Mouse (Mus musculus) embryonic facial prominence, embryonic 11.5 days (tissue): ENCODE data around the gene Pold1. TPM values are rescaled to one million over a fixed set of nuclear protein-coding genes. Genes with fewer than 3 reads are reported as not detected.

Experiments used
- ATAC-seq: fragments of 200-750 bp; cut with Nextera tagmentation; replicated peaks from 2 replicates; pipeline ENCODE4 v1.8.0; 2017; ENCODE audit warnings: low read depth; ENCODE audit not compliant: insufficient number of reproducible peaks, low FRiP score, low TSS enrichment
- DNase-seq: peaks from one replicate; pipeline ENCODE4 v3.0.0-alpha.2; 2015; ENCODE audit warnings: low spot score
- H3K27ac ChIP-seq: fragments of 300-500 bp; sonication (generic); replicated peaks from 2 replicates; pipeline ENCODE4 v1.5.1; 2014; ENCODE audit warnings: mild to moderate bottlenecking, low read depth, low read length, control low read depth
- H3K27me3 ChIP-seq: fragments of 300-500 bp; sonication (generic); 2 replicates; pipeline ENCODE4 v1.6.1; 2014; ENCODE audit warnings: mild to moderate bottlenecking, low read length, moderate library complexity, mixed read lengths; ENCODE audit not compliant: control insufficient read depth, insufficient read depth
- H3K36me3 ChIP-seq: fragments of 300-500 bp; sonication (generic); replicated peaks from 2 replicates; pipeline ENCODE4 v1.6.1; 2014; ENCODE audit warnings: low read depth, mild to moderate bottlenecking, low read length, moderate library complexity, mixed read lengths; ENCODE audit not compliant: control insufficient read depth, insufficient read depth
- H3K4me1 ChIP-seq: fragments of 300-500 bp; sonication (generic); 2 replicates; pipeline ENCODE4 v1.6.1; 2014; ENCODE audit warnings: low read length, mixed read lengths; ENCODE audit not compliant: control insufficient read depth, insufficient read depth
- H3K4me2 ChIP-seq: fragments of 300-500 bp; sonication (generic); 2 replicates; pipeline ENCODE4 v1.6.1; 2014; ENCODE audit warnings: low read depth, mild to moderate bottlenecking, control low read depth, low read length, moderate library complexity
- H3K4me3 ChIP-seq: fragments of 300-500 bp; sonication (generic); 2 replicates; pipeline ENCODE4 v1.5.1; 2014; ENCODE audit warnings: low read depth, low read length, control low read depth
- H3K9ac ChIP-seq: fragments of 300-500 bp; sonication (generic); replicated peaks from 2 replicates; pipeline ENCODE4 v1.6.1; 2014; ENCODE audit warnings: mild to moderate bottlenecking, control low read depth, low read length
- H3K9me3 ChIP-seq: fragments of 300-500 bp; sonication (generic); replicated peaks from 2 replicates; pipeline ENCODE4 v1.6.1; 2016; ENCODE audit warnings: mild to moderate bottlenecking, low read length, inconsistent platforms, mixed read lengths; ENCODE audit not compliant: control insufficient read depth
- WGBS: fragments of 180-500 bp; shearing (Covaris S2); extraction: QIAGEN DNeasy Blood & Tissue Kit; methylation state at CpG from one replicate; pipeline ENCODE4 v1.1.7; 2014; 5-methylcytosine and 5-hydroxymethylcytosine counted together
- polyA plus RNA-seq: library from polyadenylated mRNA; unstranded; fragments of >200 nt; fragmentation: Nextera tagmentation; extraction: Ambion mirVana; gene quantifications from 2 replicates; pipeline ENCODE4 v1.2.1, GENCODE M21; 2014

The Pold1 gene
- polyA plus RNA-seq, 1 experiment from 2014 or later = 56.3 TPM

- no peak overlapping the region; the same call in 1 of the 2 replicates for H3K9ac ChIP-seq
- no peaks in the 10 kb centered on the region for H3K27me3 ChIP-seq
- no peaks in the 10 kb centered on the region; the same call in 1 of the 2 replicates for H3K4me1 ChIP-seq
- DNase-seq (no peak), ATAC-seq (no peak)
- 89% methylated on average over 7 of the region's 7 CpGs for WGBS
- H3K36me3 ChIP-seq = peaks cover 2% of the 10 kb centered on the region; the same call in 1 of the 2 replicates
- no peak overlapping the region; the same call in 1 of the 2 replicates for H3K4me3 ChIP-seq
- no peak overlapping the region for H3K27ac ChIP-seq
- H3K4me2 ChIP-seq = peak overlapping the region; percentile 90; the same call in 1 of the 2 replicates
- H3K9me3 ChIP-seq = no peaks in the 10 kb centered on the region
Measured at GRCm38 (mm10) chr7:44495086-44495485, 53.6 kb downstream of the Pold1 start.

- DNase-seq = no peak
- ATAC-seq = no peak
- Histone ChIP-seq H3K9ac (no peak overlapping the region), H3K36me3 (peaks cover 2% of the 10 kb centered on the region; the same call in 1 of the 2 replicates), H3K27me3 (no peaks in the 10 kb centered on the region), H3K27ac (no peak overlapping the region), H3K4me2 (no peak overlapping the region), H3K9me3 (no peaks in the 10 kb centered on the region), H3K4me1 (no peaks in the 10 kb centered on the region; the same call in 1 of the 2 replicates), H3K4me3 (no peak overlapping the region)
- WGBS = 94% methylated on average over 12 of the region's 12 CpGs
Measured at GRCm38 (mm10) chr7:44494681-44495080, 54.0 kb downstream of the Pold1 start.

GRCm38 (mm10) chr7:44492166-44492826, 56.4 kb downstream of the Pold1 start:
- no peak overlapping the region for H3K4me2 ChIP-seq
- ATAC-seq = no peak
- WGBS = 93% methylated on average over 21 of the region's 21 CpGs

GRCm38 (mm10) chr7:44491391-44491790, 57.3 kb downstream of the Pold1 start:
- H3K36me3 ChIP-seq = peaks cover 2% of the 10 kb centered on the region; the same call in 1 of the 2 replicates
- H3K4me2 ChIP-seq = no peak overlapping the region
- no peaks in the 10 kb centered on the region for H3K27me3 ChIP-seq
- no peak overlapping the region for H3K27ac ChIP-seq
- no peaks in the 10 kb centered on the region; the same call in 1 of the 2 replicates for H3K4me1 ChIP-seq
- 91% methylated on average over 5 of the region's 5 CpGs for WGBS
- H3K9ac ChIP-seq = no peak overlapping the region
- H3K9me3 ChIP-seq = no peaks in the 10 kb centered on the region
- DNase-seq (no peak), ATAC-seq (no peak)
- H3K4me3 ChIP-seq = no peak overlapping the region

More at GRCm38 (mm10) chr7:44492166-44492826, 56.4 kb downstream of the Pold1 start:
- Histone ChIP-seq H3K36me3 (peaks cover 2% of the 10 kb centered on the region; the same call in 1 of the 2 replicates), H3K27ac (no peak overlapping the region), H3K4me3 (no peak overlapping the region), H3K4me1 (no peaks in the 10 kb centered on the region; the same call in 1 of the 2 replicates), H3K9me3 (no peaks in the 10 kb centered on the region), H3K9ac (no peak overlapping the region), H3K27me3 (no peaks in the 10 kb centered on the region)
- no peak for DNase-seq

DNA sequence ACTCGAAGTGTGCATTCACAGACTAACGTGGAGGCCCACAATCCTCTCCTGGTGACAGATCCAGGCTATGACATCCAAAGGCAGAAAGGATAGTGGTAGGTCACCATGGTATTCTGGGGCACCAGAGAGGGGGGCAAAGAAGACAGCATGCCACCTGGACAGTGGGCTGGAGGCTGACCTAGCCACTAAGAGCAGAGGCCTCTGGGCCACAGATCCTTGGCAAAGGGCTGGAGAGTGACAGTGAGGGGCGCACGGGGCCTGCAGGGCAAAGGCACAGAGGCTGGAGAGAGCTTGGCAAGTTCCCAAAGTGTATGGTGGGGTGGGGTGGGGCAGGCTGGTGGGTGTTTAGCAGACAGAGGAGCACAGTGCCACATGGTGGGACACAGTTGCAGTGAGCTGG, 58.4 kb downstream of the Pold1 start:
- H3K36me3 ChIP-seq = peaks cover 2% of the 10 kb centered on the region; the same call in 1 of the 2 replicates
- no peak for ATAC-seq
- H3K4me1 ChIP-seq = no peaks in the 10 kb centered on the region; the same call in 1 of the 2 replicates
- H3K4me2 ChIP-seq = no peak overlapping the region
- 83% methylated on average over 4 of the region's 4 CpGs for WGBS
- H3K9me3 ChIP-seq = no peaks in the 10 kb centered on the region
- H3K27me3 ChIP-seq = no peaks in the 10 kb centered on the region
- no peak overlapping the region for H3K4me3 ChIP-seq
- H3K9ac ChIP-seq = no peak overlapping the region
- no peak overlapping the region for H3K27ac ChIP-seq
- DNase-seq = no peak

GRCm38 (mm10) chr7:44488545-44488944, 60.1 kb downstream of the Pold1 start:
- H3K4me2 ChIP-seq = no peak overlapping the region
- no peaks in the 10 kb centered on the region for H3K27me3 ChIP-seq
- ATAC-seq (no peak), DNase-seq (no peak)
- WGBS = 86% methylated on average over 8 of the region's 8 CpGs
- no peaks in the 10 kb centered on the region for H3K9me3 ChIP-seq
- no peak overlapping the region for H3K27ac ChIP-seq
- no peaks in the 10 kb centered on the region for H3K4me1 ChIP-seq
- peaks cover 2% of the 10 kb centered on the region; the same call in 1 of the 2 replicates for H3K36me3 ChIP-seq
- no peak overlapping the region for H3K4me3 ChIP-seq
- no peak overlapping the region for H3K9ac ChIP-seq

- ATAC-seq = no peak
- H3K4me3 ChIP-seq = no peak overlapping the region
- DNase-seq = no peak
- WGBS = 90% methylated on average over 7 of the region's 7 CpGs
- H3K27me3 ChIP-seq = no peaks in the 10 kb centered on the region
- no peak overlapping the region for H3K27ac ChIP-seq
- H3K9ac ChIP-seq = no peak overlapping the region
- H3K4me1 ChIP-seq = no peaks in the 10 kb centered on the region
- no peaks in the 10 kb centered on the region for H3K9me3 ChIP-seq
- H3K4me2 ChIP-seq = no peak overlapping the region
- peaks cover 2% of the 10 kb centered on the region; the same call in 1 of the 2 replicates for H3K36me3 ChIP-seq
Measured at GRCm38 (mm10) chr7:44487936-44488335, 60.7 kb downstream of the Pold1 start.

- Histone ChIP-seq H3K36me3 (peaks cover 2% of the 10 kb centered on the region; the same call in 1 of the 2 replicates), H3K9ac (peak overlapping the region; percentile 10; the same call in 1 of the 2 replicates), H3K4me3 (no peak overlapping the region), H3K27ac (no peak overlapping the region), H3K4me2 (no peak overlapping the region), H3K9me3 (no peaks in the 10 kb centered on the region), H3K27me3 (no peaks in the 10 kb centered on the region), H3K4me1 (no peaks in the 10 kb centered on the region)
- DNase-seq (no peak), ATAC-seq (no peak)
- 58% methylated on average over 13 of the region's 13 CpGs for WGBS
Measured at GRCm38 (mm10) chr7:44486927-44487575, 61.6 kb downstream of the Pold1 start.
